Mouse (Mus musculus) layer of hippocampus, adult 18-20 months (tissue): ENCODE measurements around the gene Itgal. TPM values are rescaled to one million over a fixed set of nuclear protein-coding genes. Genes with fewer than 3 reads are reported as not detected.

Experiments used
- DNase-seq, 2 experiments: peaks; one replicate each; pipeline ENCODE4 v3.0.0; 2022; ENCODE audit warnings: low spot score in 2 of 2
- total RNA-seq, 2 experiments: library from RNA; stranded (reverse); gene quantifications; 2 replicates each; pipeline ENCODE4 v1.2.3; 2021

Itgal gene
- total RNA-seq, 2 experiments from 2014 or later = 0.18 to 0.30 TPM

- no peak for DNase-seq
Measured at GRCm38 (mm10) chr7:127276519-127276961, 19.5 kb upstream of the Itgal start.

GRCm38 (mm10) chr7:127278311-127278710 is 17.7 kb upstream of the Itgal start:
- no peak for DNase-seq

GRCm38 (mm10) chr7:127280092-127280491 is 16.0 kb upstream of the Itgal start:
- no peak for DNase-seq

GRCm38 (mm10) chr7:127281114-127281513 is 14.9 kb upstream of the Itgal start:
- no peak for DNase-seq

- DNase-seq = no peak
Measured at GRCm38 (mm10) chr7:127282190-127282589, 13.9 kb upstream of the Itgal start.

- DNase-seq = no peak
Measured at GRCm38 (mm10) chr7:127285154-127285553, 10.9 kb upstream of the Itgal start.

GRCm38 (mm10) chr7:127287940-127288339 is 8.1 kb upstream of the Itgal start:
- no peak for DNase-seq

GRCm38 (mm10) chr7:127289306-127289705 is 6.8 kb upstream of the Itgal start:
- no peak for DNase-seq

GRCm38 (mm10) chr7:127290142-127290541 is 5.9 kb upstream of the Itgal start:
- DNase-seq = no peak

- DNase-seq = no peak
Measured at GRCm38 (mm10) chr7:127296786-127297555, 911 bp downstream of the Itgal start.

GRCm38 (mm10) chr7:127297586-127298193 is 1.6 kb downstream of the Itgal start:
- DNase-seq = no peak

- no peak for DNase-seq
Measured at GRCm38 (mm10) chr7:127308431-127308830, 12.4 kb downstream of the Itgal start.

GRCm38 (mm10) chr7:127308887-127309286 is 12.8 kb downstream of the Itgal start:
- peak in 1 of 2 experiments; percentile 84 for DNase-seq

GRCm38 (mm10) chr7:127309951-127310350 is 13.9 kb downstream of the Itgal start:
- no peak for DNase-seq

- DNase-seq = no peak
Measured at GRCm38 (mm10) chr7:127313912-127314311, 17.9 kb downstream of the Itgal start.

GRCm38 (mm10) chr7:127321106-127321505 is 25.0 kb downstream of the Itgal start:
- no peak for DNase-seq

- DNase-seq = no peak
Measured at GRCm38 (mm10) chr7:127322085-127322484, 26.0 kb downstream of the Itgal start.

GRCm38 (mm10) chr7:127324944-127325343 is 28.9 kb downstream of the Itgal start:
- no peak for DNase-seq

GRCm38 (mm10) chr7:127325550-127325949 is 29.5 kb downstream of the Itgal start:
- no peak for DNase-seq

- peak; percentile 37 to 55 for DNase-seq
Measured at GRCm38 (mm10) chr7:127326685-127327084, 30.6 kb downstream of the Itgal start.

GRCm38 (mm10) chr7:127333240-127333639 is 37.2 kb downstream of the Itgal start:
- no peak for DNase-seq

GRCm38 (mm10) chr7:127335604-127336003 is 39.5 kb downstream of the Itgal start:
- DNase-seq = no peak

GRCm38 (mm10) chr7:127337636-127338035 is 41.6 kb downstream of the Itgal start:
- no peak for DNase-seq
